Mouse (Mus musculus): ENCODE results near the gene Stox1. TPM values are rescaled to one million over a fixed set of nuclear protein-coding genes. Genes with fewer than 3 reads are reported as not detected.

Gene Stox1
- total RNA-seq, 2 experiments from 2014 or later, result 4.2 to 5.8 TPM

GRCm38 (mm10) chr10:62692771-62693170 lies 33.2 kb downstream of the Stox1 start:
- intact Hi-C loops (cut with DNase I), result no loop called here

GRCm38 (mm10) chr10:62692244-62692643 lies 33.7 kb downstream of the Stox1 start:
- TF ChIP-seq CTCF (IDR thresholded peaks at IDR 0.05), result no peak
- DNase-seq (ENCODE audit: extremely low spot score in 1 of 2, low spot score in 2 of 2), result no peak
- Histone ChIP-seq H3K4me3 (no peak overlapping the region), H3K27ac (no peak overlapping the region)
- intact Hi-C loops (cut with DNase I), result no loop called here

More at GRCm38 (mm10) chr10:62692771-62693170, 33.2 kb downstream of the Stox1 start:
- H3K27ac ChIP-seq, result no peak overlapping the region
- DNase-seq (ENCODE audit: extremely low spot score in 1 of 2, low spot score in 2 of 2), result no peak
- TF ChIP-seq CTCF (IDR thresholded peaks at IDR 0.05), result no peak
- H3K4me3 ChIP-seq, result no peak overlapping the region

GRCm38 (mm10) chr10:62687032-62687674 lies 38.8 kb downstream of the Stox1 start:
- Histone ChIP-seq H3K4me3 (no peak overlapping the region), H3K27ac (no peak overlapping the region)
- intact Hi-C loops (cut with DNase I), result no loop called here
- TF ChIP-seq CTCF (IDR thresholded peaks at IDR 0.05), result no peak
- no peak for DNase-seq (ENCODE audit: extremely low spot score in 1 of 2, low spot score in 2 of 2)

- Histone ChIP-seq H3K4me3 (no peak overlapping the region), H3K27ac (no peak overlapping the region)
- DNase-seq (ENCODE audit: extremely low spot score in 1 of 2, low spot score in 2 of 2), result no peak
- peak; percentile 33 for TF ChIP-seq CTCF (IDR thresholded peaks at IDR 0.05)
- intact Hi-C loops (cut with DNase I), result no loop called here
Observed at GRCm38 (mm10) chr10:62683043-62683442, 42.9 kb downstream of the Stox1 start.

GRCm38 (mm10) chr10:62679833-62680232 lies 46.1 kb downstream of the Stox1 start:
- intact Hi-C loops (cut with DNase I), result no loop called here
- no peak overlapping the region for H3K4me3 ChIP-seq
- H3K27ac ChIP-seq, result no peak overlapping the region
- DNase-seq (ENCODE audit: extremely low spot score in 1 of 2, low spot score in 2 of 2), result no peak
- peak; percentile 42 for TF ChIP-seq CTCF (IDR thresholded peaks at IDR 0.05)

- DNase-seq (ENCODE audit: extremely low spot score in 1 of 2, low spot score in 2 of 2), result no peak
- intact Hi-C loops (cut with DNase I), result no loop called here
- no peak overlapping the region for H3K4me3 ChIP-seq
- no peak for TF ChIP-seq CTCF (IDR thresholded peaks at IDR 0.05)
- H3K27ac ChIP-seq, result no peak overlapping the region
Observed at GRCm38 (mm10) chr10:62677329-62677728, 48.6 kb downstream of the Stox1 start.

GRCm38 (mm10) chr10:62676196-62676595 lies 49.7 kb downstream of the Stox1 start:
- intact Hi-C loops (cut with DNase I), result no loop called here
- no peak overlapping the region for H3K4me3 ChIP-seq
- DNase-seq (ENCODE audit: extremely low spot score in 1 of 2, low spot score in 2 of 2), result no peak
- no peak overlapping the region for H3K27ac ChIP-seq
- TF ChIP-seq CTCF (IDR thresholded peaks at IDR 0.05), result no peak

GRCm38 (mm10) chr10:62672359-62672758 lies 53.6 kb downstream of the Stox1 start:
- Histone ChIP-seq H3K27ac (no peak overlapping the region), H3K4me3 (no peak overlapping the region)
- no peak; the same call in 1 of the 2 replicates for TF ChIP-seq CTCF (IDR thresholded peaks at IDR 0.05)
- intact Hi-C loops (cut with DNase I), result no loop called here
- no peak for DNase-seq (ENCODE audit: extremely low spot score in 1 of 2, low spot score in 2 of 2)

GRCm38 (mm10) chr10:62669245-62669644 lies 56.7 kb downstream of the Stox1 start:
- no peak for TF ChIP-seq CTCF (IDR thresholded peaks at IDR 0.05)
- Histone ChIP-seq H3K4me3 (no peak overlapping the region), H3K27ac (no peak overlapping the region)
- intact Hi-C loops (cut with DNase I), result no loop called here
- DNase-seq (ENCODE audit: extremely low spot score in 1 of 2, low spot score in 2 of 2), result no peak

- Histone ChIP-seq H3K4me3 (no peak overlapping the region), H3K27ac (no peak overlapping the region)
- no peak for TF ChIP-seq CTCF (IDR thresholded peaks at IDR 0.05)
- intact Hi-C loops (cut with DNase I), result no loop called here
- DNase-seq (ENCODE audit: extremely low spot score in 1 of 2, low spot score in 2 of 2), result no peak
Observed at GRCm38 (mm10) chr10:62668463-62668862, 57.5 kb downstream of the Stox1 start.

GRCm38 (mm10) chr10:62668043-62668442 lies 57.9 kb downstream of the Stox1 start:
- no peak for TF ChIP-seq CTCF (IDR thresholded peaks at IDR 0.05)
- Histone ChIP-seq H3K27ac (no peak overlapping the region), H3K4me3 (no peak overlapping the region)
- intact Hi-C loops (cut with DNase I), result no loop called here
- no peak for DNase-seq (ENCODE audit: extremely low spot score in 1 of 2, low spot score in 2 of 2)

GRCm38 (mm10) chr10:62664963-62665590 lies 60.9 kb downstream of the Stox1 start:
- Histone ChIP-seq H3K4me3 (0 out of 2 replicates have a peak overlapping the region, but pooled peaks have one; percentile 9), H3K27ac (peak overlapping the region; percentile 61)
- intact Hi-C loops (cut with DNase I), result no loop called here
- TF ChIP-seq CTCF (IDR thresholded peaks at IDR 0.05), result no peak
- no peak for DNase-seq (ENCODE audit: extremely low spot score in 1 of 2, low spot score in 2 of 2)

GRCm38 (mm10) chr10:62664171-62664570 lies 61.8 kb downstream of the Stox1 start:
- TF ChIP-seq CTCF (IDR thresholded peaks at IDR 0.05), result no peak
- H3K27ac ChIP-seq, result peak overlapping the region; percentile 61; the same call in 1 of the 2 replicates

More at GRCm38 (mm10) chr10:62664171-62664570, 61.8 kb downstream of the Stox1 start:
- intact Hi-C loops (cut with DNase I), result no loop called here
- no peak overlapping the region for H3K4me3 ChIP-seq
- DNase-seq (ENCODE audit: extremely low spot score in 1 of 2, low spot score in 2 of 2), result no peak
